Mouse (Mus musculus) hindbrain, embryonic 16.5 days (tissue): ENCODE data around the gene Wfdc15a. TPM values are rescaled to one million over a fixed set of nuclear protein-coding genes. Genes with fewer than 3 reads are reported as not detected.

Experiments used
- polyA plus RNA-seq: library from polyadenylated mRNA; unstranded; fragments of >200 nt; fragmentation: Nextera tagmentation; extraction: Ambion mirVana; gene quantifications from 2 replicates; pipeline ENCODE4 v1.2.1, GENCODE M21; 2015

Wfdc15a gene
- polyA plus RNA-seq, 1 experiment from 2014 or later = not detected

Other genes with a start within 250 kb of the Wfdc15a start
- gene Ywhab, start 205.2 kb downstream of the Wfdc15a start, polyA plus RNA-seq = 507 and 529 TPM in 2 replicates
- 0.90 and 2.1 TPM in 2 replicates for gene Pabpc1l, start 174.7 kb downstream of the Wfdc15a start, polyA plus RNA-seq
- gene Stk4, start 129.8 kb downstream of the Wfdc15a start, polyA plus RNA-seq = 16.3 and 17.4 TPM in 2 replicates
- 52.5 and 54.2 TPM in 2 replicates for gene Tomm34, start 129.0 kb downstream of the Wfdc15a start, polyA plus RNA-seq
- 2.4 and 3.1 TPM in 2 replicates for gene Kcns1, start 29.0 kb downstream of the Wfdc15a start, polyA plus RNA-seq
- gene Wfdc5, start 17.4 kb downstream of the Wfdc15a start, polyA plus RNA-seq = not detected in 2 replicates
- not detected in 2 replicates for gene Wfdc12, start 9.5 kb downstream of the Wfdc15a start, polyA plus RNA-seq
- gene Wfdc15b, start 21.5 kb upstream of the Wfdc15a start, polyA plus RNA-seq = not detected in 2 replicates
- gene Svs2, start 38.3 kb upstream of the Wfdc15a start, polyA plus RNA-seq = not detected in 2 replicates
- not detected in 2 replicates for gene Svs3b, start 56.5 kb upstream of the Wfdc15a start, polyA plus RNA-seq
- gene Svs4, start 78.3 kb upstream of the Wfdc15a start, polyA plus RNA-seq = not detected in 2 replicates
- not detected in 2 replicates for gene Svs3a, start 89.1 kb upstream of the Wfdc15a start, polyA plus RNA-seq
- gene Svs6, start 116.6 kb upstream of the Wfdc15a start, polyA plus RNA-seq = not detected in 2 replicates
- not detected in 2 replicates for gene Svs5, start 132.6 kb upstream of the Wfdc15a start, polyA plus RNA-seq
- gene Slpi, start 189.0 kb upstream of the Wfdc15a start, polyA plus RNA-seq = 0.66 and 0.75 TPM in 2 replicates
- 0.06 and 0.15 TPM in 2 replicates for gene Rbpjl, start 203.0 kb upstream of the Wfdc15a start, polyA plus RNA-seq
- gene Matn4, start 205.0 kb upstream of the Wfdc15a start, polyA plus RNA-seq = 3.8 TPM in 2 replicates
- 13.0 and 15.3 TPM in 2 replicates for gene Sdc4, start 243.8 kb upstream of the Wfdc15a start, polyA plus RNA-seq